Mouse (Mus musculus): ENCODE results near the gene Dgkd.
A peak's percentile ranks its signal among the peaks of the same experiment; 100 is the strongest.
"Not testable (repeated sequence)": the region's sequence is repeated elsewhere in the genome, so short reads cannot be mapped to it uniquely, and the experiment has no call there.

The Dgkd gene

GRCm38 (mm10) chr1:87852892-87853600 is at the start of gene Dgkd:
Gene Dgkd (plus strand): TSS chr1:87853287.
- peak; percentile 91 for DNase-seq (ENCODE audit: inconsistent ontology term)

- no peak for DNase-seq (ENCODE audit: inconsistent ontology term)
Measured at GRCm38 (mm10) chr1:87803576-87803975, 49.5 kb upstream of the Dgkd start, which contains the start of gene Sag. Gene Sag (plus strand): TSS chr1:87803680.

GRCm38 (mm10) chr1:87807751-87808150 is 45.3 kb upstream of the Dgkd start:
- DNase-seq (ENCODE audit: inconsistent ontology term): no peak

- no peak for DNase-seq (ENCODE audit: inconsistent ontology term)
Measured at GRCm38 (mm10) chr1:87811391-87811790, 41.7 kb upstream of the Dgkd start.

GRCm38 (mm10) chr1:87812061-87812460 is 41.0 kb upstream of the Dgkd start:
- no peak for DNase-seq (ENCODE audit: inconsistent ontology term)

GRCm38 (mm10) chr1:87813155-87813554 is 39.9 kb upstream of the Dgkd start:
- DNase-seq (ENCODE audit: inconsistent ontology term): no peak

- DNase-seq (ENCODE audit: inconsistent ontology term): no peak
Measured at GRCm38 (mm10) chr1:87813681-87814080, 39.4 kb upstream of the Dgkd start.

- no peak for DNase-seq (ENCODE audit: inconsistent ontology term)
Measured at GRCm38 (mm10) chr1:87824420-87824995, 28.6 kb upstream of the Dgkd start.

- DNase-seq (ENCODE audit: inconsistent ontology term): no peak
Measured at GRCm38 (mm10) chr1:87825281-87825680, 27.8 kb upstream of the Dgkd start.

GRCm38 (mm10) chr1:87825991-87826390 is 27.1 kb upstream of the Dgkd start:
- no peak for DNase-seq (ENCODE audit: inconsistent ontology term)

GRCm38 (mm10) chr1:87826474-87826873 is 26.6 kb upstream of the Dgkd start:
- no peak for DNase-seq (ENCODE audit: inconsistent ontology term)

- DNase-seq (ENCODE audit: inconsistent ontology term): not testable (repeated sequence)
Measured at GRCm38 (mm10) chr1:87827476-87827875, 25.6 kb upstream of the Dgkd start.

GRCm38 (mm10) chr1:87828185-87828584 is 24.9 kb upstream of the Dgkd start:
- DNase-seq (ENCODE audit: inconsistent ontology term): no peak

GRCm38 (mm10) chr1:87828926-87829580 is 24.0 kb upstream of the Dgkd start:
- no peak for DNase-seq (ENCODE audit: inconsistent ontology term)

GRCm38 (mm10) chr1:87829621-87830211 is 23.4 kb upstream of the Dgkd start:
- DNase-seq (ENCODE audit: inconsistent ontology term): no peak

GRCm38 (mm10) chr1:87836453-87836852 is 16.6 kb upstream of the Dgkd start:
- DNase-seq (ENCODE audit: inconsistent ontology term): no peak

GRCm38 (mm10) chr1:87837018-87837417 is 16.1 kb upstream of the Dgkd start:
- no peak for DNase-seq (ENCODE audit: inconsistent ontology term)

- DNase-seq (ENCODE audit: inconsistent ontology term): peak; percentile 72
Measured at GRCm38 (mm10) chr1:87840411-87841208, 12.5 kb upstream of the Dgkd start.

- no peak for DNase-seq (ENCODE audit: inconsistent ontology term)
Measured at GRCm38 (mm10) chr1:87846801-87847474, 6.1 kb upstream of the Dgkd start.

GRCm38 (mm10) chr1:87847475-87848168 is 5.5 kb upstream of the Dgkd start:
- DNase-seq (ENCODE audit: inconsistent ontology term): no peak

All from Muller cell, postnatal 12 days (primary cell).